Mouse (Mus musculus) erythroblast, embryonic 14.5 days (primary cell): ENCODE data around the gene Fa2h.

Source experiments
- GATA1 ChIP-seq: IDR thresholded peaks from 2 replicates; pipeline ENCODE4 v1.6.1; 2012; ENCODE audit warnings: low read length, inconsistent platforms, mixed read lengths
- TAL1 ChIP-seq: IDR thresholded peaks from 3 replicates; pipeline ENCODE4 v1.6.1; 2012; ENCODE audit warnings: low read length, inconsistent platforms, mixed read lengths

DNA sequence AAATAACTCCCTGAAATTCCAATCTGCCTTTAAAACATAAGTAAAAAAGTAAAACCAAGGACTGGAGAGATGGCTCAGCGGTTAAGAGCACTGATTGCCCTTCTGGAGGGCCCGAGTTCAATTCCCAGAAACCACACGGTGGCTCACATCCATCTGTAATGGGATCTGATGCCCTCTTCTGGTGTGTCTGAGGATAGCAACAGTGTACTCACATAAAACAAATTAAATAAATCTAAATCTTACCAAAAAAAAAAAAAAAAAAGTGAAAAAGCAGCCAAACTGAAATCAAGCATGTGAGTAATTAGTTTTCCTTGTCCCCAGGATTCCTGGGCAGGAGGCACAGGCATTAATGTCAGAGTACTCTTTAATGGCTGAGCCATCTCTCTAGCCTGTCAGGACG, 56.9 kb downstream of the Fa2h start:
- TF ChIP-seq GATA1 (no peak), TAL1 (no peak)
